Mouse (Mus musculus) neural tube, embryonic 11.5 days (tissue): ENCODE results near the gene Gltp. TPM values are rescaled to one million over a fixed set of nuclear protein-coding genes. Genes with fewer than 3 reads are reported as not detected.
A peak's percentile ranks its signal among the peaks of the same experiment; 100 is the strongest.

Source experiments
- ATAC-seq: fragments of 200-750 bp; cut with Nextera tagmentation; 2 replicates; pipeline ENCODE4 v1.8.0; 2017; ENCODE audit warnings: moderate number of reproducible peaks, mild to moderate bottlenecking, moderate TSS enrichment, moderate library complexity; ENCODE audit not compliant: insufficient read depth, low FRiP score, low TSS enrichment
- DNase-seq: peaks from one replicate; pipeline ENCODE4 v3.0.0-alpha.2; 2015; ENCODE audit warnings: low spot score
- H3K27ac ChIP-seq: fragments of 300-500 bp; sonication (generic); 2 replicates; pipeline ENCODE4 v1.5.1; 2014; ENCODE audit warnings: low read depth, mild to moderate bottlenecking, low read length
- H3K27me3 ChIP-seq: fragments of 300-500 bp; sonication (generic); 2 replicates; pipeline ENCODE4 v1.6.1; 2014; ENCODE audit warnings: mild to moderate bottlenecking, low read length, mixed read lengths; ENCODE audit not compliant: control insufficient read depth, insufficient read depth
- H3K36me3 ChIP-seq: fragments of 300-500 bp; sonication (generic); 2 replicates; pipeline ENCODE4 v1.6.1; 2014; ENCODE audit warnings: mild to moderate bottlenecking, low read length, moderate library complexity, mixed read lengths; ENCODE audit not compliant: control insufficient read depth, insufficient read depth
- H3K4me1 ChIP-seq: fragments of 300-500 bp; sonication (generic); 2 replicates; pipeline ENCODE4 v1.6.1; 2014; ENCODE audit warnings: low read length, mixed read lengths; ENCODE audit not compliant: control insufficient read depth, insufficient read depth
- H3K4me2 ChIP-seq: fragments of 300-500 bp; sonication (generic); 2 replicates; pipeline ENCODE4 v1.6.1; 2014; ENCODE audit warnings: low read depth, mild to moderate bottlenecking, moderate library complexity
- H3K4me3 ChIP-seq: fragments of 300-500 bp; sonication (generic); 2 replicates; pipeline ENCODE4 v1.5.1; 2014; ENCODE audit warnings: low read depth, low read length
- H3K9ac ChIP-seq: fragments of 300-500 bp; sonication (generic); 2 replicates; pipeline ENCODE4 v1.6.1; 2014; ENCODE audit warnings: mild to moderate bottlenecking, low read length
- H3K9me3 ChIP-seq: fragments of 300-500 bp; sonication (generic); 2 replicates; pipeline ENCODE4 v1.6.1; 2016; ENCODE audit warnings: low read length; ENCODE audit not compliant: control insufficient read depth
- WGBS: fragments of 180-500 bp; shearing (Covaris S2); extraction: QIAGEN DNeasy Blood & Tissue Kit; methylation state at CpG from one replicate; pipeline ENCODE4 v1.1.7; 2014; 5-methylcytosine and 5-hydroxymethylcytosine counted together
- polyA plus RNA-seq: library from polyadenylated mRNA; unstranded; fragments of >200 nt; fragmentation: Nextera tagmentation; extraction: Ambion mirVana; gene quantifications from 2 replicates; pipeline ENCODE4 v1.2.1, GENCODE M21; 2014

Gene Gltp
- polyA plus RNA-seq, 1 experiment from 2014 or later = 72.6 TPM

DNA sequence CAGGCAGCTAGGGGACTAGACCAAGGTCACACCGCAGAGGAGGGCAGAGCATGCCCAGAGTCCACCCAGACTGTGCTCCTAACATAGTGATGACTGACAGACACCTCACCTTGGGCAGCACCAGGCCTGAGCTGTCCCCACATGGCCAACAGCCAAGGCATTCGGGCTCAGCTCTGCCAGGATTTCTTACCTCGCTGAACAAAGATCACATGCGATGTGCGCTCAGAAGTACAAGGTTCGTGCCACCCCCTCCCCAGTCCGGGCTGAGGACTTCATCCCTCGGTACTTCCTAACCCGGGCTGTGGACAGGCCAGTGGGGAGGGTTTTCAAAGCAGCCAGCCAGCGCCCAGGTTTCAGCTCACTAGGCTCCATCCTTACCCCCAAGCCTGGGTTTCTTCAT, 33.4 kb downstream of the Gltp start:
- Histone ChIP-seq H3K4me3 (no peak overlapping the region), H3K4me2 (no peak overlapping the region; the same call in 1 of the 2 replicates), H3K9ac (no peak overlapping the region), H3K27me3 (peaks cover 36% of the 10 kb centered on the region), H3K9me3 (no peaks in the 10 kb centered on the region), H3K4me1 (0 out of 2 replicates have a peak, but pooled peaks cover 4% of the 10 kb centered on the region), H3K36me3 (no peaks in the 10 kb centered on the region), H3K27ac (no peak overlapping the region)
- WGBS = 36% methylated on average over 10 of the region's 10 CpGs
- no peak for ATAC-seq
- DNase-seq = no peak

DNA sequence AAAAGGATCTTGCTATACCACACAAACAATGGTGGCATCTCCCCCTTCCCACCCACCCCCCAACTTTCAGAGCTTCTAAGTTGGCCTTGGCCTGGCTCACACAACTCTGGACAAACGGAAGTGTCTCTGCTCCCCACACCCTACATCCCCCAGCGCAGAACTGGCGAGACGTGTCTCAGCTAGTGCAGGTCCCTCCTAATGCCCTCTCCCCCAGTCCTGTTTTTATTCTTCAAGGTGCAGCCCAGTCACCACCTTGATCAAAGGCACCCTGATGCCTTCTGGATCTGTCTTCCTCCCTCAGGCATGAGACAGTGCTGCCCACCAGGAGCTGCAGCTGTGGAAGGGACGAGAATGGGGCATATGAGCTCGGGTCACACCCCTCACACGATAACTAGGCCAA, 34.5 kb downstream of the Gltp start:
- H3K4me3 ChIP-seq = no peak overlapping the region
- ATAC-seq = no peak
- no peak overlapping the region for H3K9ac ChIP-seq
- 79% methylated on average over 7 of the region's 7 CpGs for WGBS
- H3K4me2 ChIP-seq = no peak overlapping the region
- H3K9me3 ChIP-seq = no peaks in the 10 kb centered on the region
- H3K4me1 ChIP-seq = 0 out of 2 replicates have a peak, but pooled peaks cover 4% of the 10 kb centered on the region
- DNase-seq = no peak
- H3K27me3 ChIP-seq = peaks cover 36% of the 10 kb centered on the region
- no peaks in the 10 kb centered on the region for H3K36me3 ChIP-seq
- no peak overlapping the region for H3K27ac ChIP-seq

- no peak for DNase-seq
- no peak overlapping the region for H3K4me2 ChIP-seq
- H3K27me3 ChIP-seq = peaks cover 38% of the 10 kb centered on the region
- H3K9me3 ChIP-seq = no peaks in the 10 kb centered on the region
- H3K9ac ChIP-seq = no peak overlapping the region
- no peaks in the 10 kb centered on the region for H3K36me3 ChIP-seq
- whole genome bisulfite sequencing = 89% methylated on average over 5 of the region's 5 CpGs
- H3K4me1 ChIP-seq = 0 out of 2 replicates have a peak, but pooled peaks cover 4% of the 10 kb centered on the region
- ATAC-seq = no peak
- H3K4me3 ChIP-seq = no peak overlapping the region
- H3K27ac ChIP-seq = no peak overlapping the region
Measured at GRCm38 (mm10) chr5:114655721-114656120, 35.1 kb downstream of the Gltp start.

DNA sequence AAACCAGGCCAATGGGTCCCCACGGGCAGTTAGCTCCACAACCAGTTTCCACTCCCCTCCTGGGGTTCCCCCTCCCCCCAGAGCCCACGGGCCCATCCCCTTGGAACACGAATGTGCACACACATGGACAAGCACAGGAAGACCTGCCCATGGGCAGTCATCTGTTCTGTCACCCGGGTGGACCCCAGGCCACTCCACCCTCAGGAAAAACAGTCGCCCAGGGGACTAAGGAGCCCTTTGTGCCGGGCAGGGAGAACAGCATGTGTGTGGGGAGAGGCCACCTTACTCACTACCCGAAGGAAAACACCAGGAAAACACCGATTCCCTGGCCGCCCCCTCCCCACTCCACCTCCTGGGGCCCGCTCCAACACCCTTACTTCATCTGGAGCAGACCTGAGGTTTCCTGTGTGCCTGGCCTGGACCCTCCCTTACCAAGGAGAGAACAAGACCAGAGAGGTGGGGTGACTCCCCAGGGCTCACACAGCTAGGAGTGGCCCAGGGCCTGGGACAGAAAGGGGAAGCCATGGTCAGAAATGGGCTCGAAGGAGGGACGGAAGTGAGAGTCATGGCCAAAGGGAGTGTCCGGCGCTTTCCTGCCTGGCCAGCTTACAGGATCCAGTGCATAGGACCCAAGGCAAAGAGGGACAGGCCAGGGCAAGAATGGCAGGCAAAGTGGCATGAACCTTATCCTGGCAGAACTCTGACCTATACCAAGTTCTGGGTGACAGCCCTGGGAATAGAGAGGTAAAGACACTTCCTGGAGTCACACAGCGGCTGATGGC, 36.9 kb downstream of the Gltp start:
- ATAC-seq = no peak
- DNase-seq = no peak
- H3K27ac ChIP-seq = no peak overlapping the region
- no peaks in the 10 kb centered on the region for H3K9me3 ChIP-seq
- H3K27me3 ChIP-seq = peaks cover 32% of the 10 kb centered on the region
- H3K36me3 ChIP-seq = no peaks in the 10 kb centered on the region
- H3K9ac ChIP-seq = no peak overlapping the region
- 0 out of 2 replicates have a peak, but pooled peaks cover 4% of the 10 kb centered on the region for H3K4me1 ChIP-seq
- no peak overlapping the region for H3K4me3 ChIP-seq
- no peak overlapping the region for H3K4me2 ChIP-seq
- WGBS = 72% methylated on average over 12 of the region's 15 CpGs

DNA sequence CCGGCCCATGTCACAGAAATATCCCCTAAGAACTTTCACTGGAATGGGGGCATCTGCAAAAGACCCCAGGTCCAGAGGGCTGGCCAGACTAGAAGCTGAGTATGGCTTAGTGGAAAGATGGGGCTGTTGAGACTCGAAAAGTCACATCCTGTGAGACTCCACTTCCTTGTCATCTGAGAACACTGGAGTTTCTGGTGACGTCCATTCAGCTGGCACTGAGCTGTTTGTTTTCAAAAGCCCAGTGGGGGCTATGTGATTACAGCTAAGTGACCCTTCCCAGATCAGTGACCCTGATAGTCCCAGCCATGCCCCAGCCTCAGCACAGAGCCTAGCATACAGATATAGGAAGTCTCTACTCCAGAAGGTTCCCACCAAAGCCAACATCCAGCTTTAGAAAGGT, 39.3 kb downstream of the Gltp start:
- Histone ChIP-seq H3K9me3 (no peaks in the 10 kb centered on the region), H3K27ac (no peak overlapping the region), H3K27me3 (peaks cover 8% of the 10 kb centered on the region; the same call in 1 of the 2 replicates), H3K9ac (no peak overlapping the region), H3K4me1 (no peaks in the 10 kb centered on the region; the same call in 1 of the 2 replicates), H3K36me3 (no peaks in the 10 kb centered on the region), H3K4me2 (no peak overlapping the region), H3K4me3 (no peak overlapping the region)
- WGBS = 26% methylated on average over 3 of the region's 3 CpGs
- no peak for ATAC-seq
- DNase-seq = no peak

- no peak overlapping the region; the same call in 1 of the 2 replicates for H3K9ac ChIP-seq
- no peak overlapping the region for H3K27ac ChIP-seq
- H3K4me2 ChIP-seq = no peak overlapping the region
- H3K36me3 ChIP-seq = no peaks in the 10 kb centered on the region
- WGBS = 44% methylated on average over 13 of the region's 14 CpGs
- H3K9me3 ChIP-seq = no peaks in the 10 kb centered on the region
- H3K27me3 ChIP-seq = 0 out of 2 replicates have a peak, but pooled peaks cover 6% of the 10 kb centered on the region
- ATAC-seq (no peak), DNase-seq (no peak)
- no peaks in the 10 kb centered on the region; the same call in 1 of the 2 replicates for H3K4me1 ChIP-seq
- no peak overlapping the region for H3K4me3 ChIP-seq
Measured at GRCm38 (mm10) chr5:114651002-114651401, 39.8 kb downstream of the Gltp start.

DNA sequence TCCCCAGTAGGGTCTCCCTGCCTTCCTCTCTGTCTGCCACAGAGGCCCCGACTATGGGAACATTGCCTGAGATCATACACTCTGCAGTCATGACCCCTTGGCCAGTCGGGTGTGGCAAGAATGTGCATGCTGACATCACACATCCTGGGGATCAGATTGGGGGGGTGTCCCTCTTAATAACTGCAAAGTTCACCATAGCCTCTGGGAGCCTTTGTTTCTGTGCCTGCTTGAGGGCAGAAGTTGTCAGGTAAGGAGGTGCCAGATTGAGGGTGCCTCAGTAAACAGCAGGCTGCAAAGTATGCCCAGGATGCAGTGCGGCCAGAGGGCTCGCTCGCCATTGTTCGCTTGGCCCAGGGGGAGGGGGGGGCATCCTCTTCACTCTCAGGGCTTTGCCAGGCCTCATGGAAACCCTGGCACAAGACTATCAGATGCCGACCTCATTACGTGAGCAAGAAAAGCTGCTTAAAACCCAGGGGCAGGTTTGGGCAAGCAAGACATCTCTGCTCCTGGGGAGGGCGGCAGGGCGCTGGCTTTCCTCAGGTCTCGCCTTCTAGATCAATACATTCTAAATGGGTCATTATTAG, 42.0 kb downstream of the Gltp start:
- Histone ChIP-seq H3K4me3 (no peak overlapping the region), H3K4me2 (no peak overlapping the region), H3K27ac (no peak overlapping the region), H3K27me3 (0 out of 2 replicates have a peak, but pooled peaks cover 2% of the 10 kb centered on the region), H3K9ac (no peak overlapping the region), H3K36me3 (no peaks in the 10 kb centered on the region), H3K9me3 (no peaks in the 10 kb centered on the region), H3K4me1 (no peaks in the 10 kb centered on the region; the same call in 1 of the 2 replicates)
- DNase-seq (no peak), ATAC-seq (no peak)
- WGBS = 84% methylated on average over 11 of the region's 11 CpGs

DNA sequence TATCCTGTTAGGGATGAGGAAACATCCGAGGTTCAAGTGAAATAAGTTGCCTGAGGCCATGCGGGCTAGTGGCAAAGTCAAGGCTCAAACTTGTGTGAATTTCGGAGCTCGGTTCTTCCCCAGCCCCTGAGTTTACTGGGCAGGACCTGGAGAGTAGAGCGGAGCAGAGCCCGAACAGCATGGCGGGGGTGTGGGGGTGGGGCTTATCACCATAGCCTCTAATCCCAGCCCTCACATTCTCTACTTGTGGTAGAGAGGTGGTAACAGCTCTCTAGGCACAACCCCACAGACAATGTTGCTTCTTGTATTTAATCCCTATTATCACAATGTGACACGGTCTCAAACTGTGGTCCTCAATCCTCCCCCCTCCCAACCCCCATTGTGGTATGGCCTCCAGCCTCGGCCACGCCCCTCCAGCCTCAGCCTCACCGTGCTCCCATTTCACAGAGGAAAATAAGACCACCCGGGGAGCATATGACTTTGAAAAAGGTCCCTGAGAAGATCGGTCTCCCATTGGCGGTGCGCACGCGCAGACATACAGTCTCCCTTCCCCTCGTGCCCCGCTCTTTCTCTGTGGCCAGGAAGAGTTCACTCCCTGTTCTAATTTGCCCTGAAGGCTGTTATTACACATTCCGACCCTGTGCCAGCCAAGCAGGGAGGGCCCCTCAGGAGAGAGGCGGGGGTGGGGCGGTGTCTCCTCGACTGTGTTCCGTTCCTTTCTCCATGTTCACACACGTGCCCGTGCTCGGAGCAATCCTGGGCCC, 43.4 kb downstream of the Gltp start:
- Histone ChIP-seq H3K9ac (peak overlapping the region; percentile 22; the same call in 1 of the 2 replicates), H3K9me3 (no peaks in the 10 kb centered on the region), H3K4me1 (no peaks in the 10 kb centered on the region; the same call in 1 of the 2 replicates), H3K27me3 (0 out of 2 replicates have a peak, but pooled peaks cover 2% of the 10 kb centered on the region), H3K36me3 (no peaks in the 10 kb centered on the region), H3K4me3 (peak overlapping the region; percentile 9; the same call in 1 of the 2 replicates), H3K4me2 (peak overlapping the region; percentile 43), H3K27ac (no peak overlapping the region)
- peak; percentile 60 for DNase-seq
- peak; percentile 53; the same call in 1 of the 2 replicates for ATAC-seq
- WGBS = 5% methylated on average over 27 of the region's 27 CpGs
